Mouse (Mus musculus) midbrain, embryonic 14.5 days (tissue): Measurements from ENCODE around the gene Wnt6. TPM values are rescaled to one million over a fixed set of nuclear protein-coding genes. Genes with fewer than 3 reads are reported as not detected.
"Not testable (repeated sequence)": the region's sequence is repeated elsewhere in the genome, so short reads cannot be mapped to it uniquely, and the experiment has no call there.

Experiments
- ATAC-seq: fragments of 200-750 bp; cut with Nextera tagmentation; 2 replicates; pipeline ENCODE4 v1.8.0; 2017; ENCODE audit warnings: moderate number of reproducible peaks, moderate library complexity; ENCODE audit not compliant: low FRiP score, low TSS enrichment
- DNase-seq: peaks from one replicate; pipeline ENCODE4 v3.0.0-alpha.2; 2015
- H3K27ac ChIP-seq: fragments of 300-500 bp; sonication (generic); replicated peaks from 2 replicates; pipeline ENCODE4 v1.5.1; 2014; ENCODE audit warnings: mild to moderate bottlenecking, low read depth, low read length, moderate library complexity
- H3K27me3 ChIP-seq: fragments of 300-500 bp; sonication (generic); 2 replicates; pipeline ENCODE4 v1.6.1; 2014; ENCODE audit warnings: low read length, control low read depth, mixed read lengths; ENCODE audit not compliant: control insufficient read depth, insufficient read depth
- H3K36me3 ChIP-seq: fragments of 300-500 bp; sonication (generic); 2 replicates; pipeline ENCODE4 v1.6.1; 2014; ENCODE audit warnings: low read length, control low read depth; ENCODE audit not compliant: control insufficient read depth, insufficient read depth
- H3K4me1 ChIP-seq: fragments of 300-500 bp; sonication (generic); 2 replicates; pipeline ENCODE4 v1.6.1; 2014; ENCODE audit warnings: mild to moderate bottlenecking, antibody characterized with exemption, low read length, control low read depth; ENCODE audit not compliant: control insufficient read depth, insufficient read depth
- H3K4me2 ChIP-seq: fragments of 300-500 bp; sonication (generic); 2 replicates; pipeline ENCODE4 v1.6.1; 2014; ENCODE audit warnings: mild to moderate bottlenecking, low read length, moderate library complexity
- H3K4me3 ChIP-seq: fragments of 300-500 bp; sonication (generic); replicated peaks from 2 replicates; pipeline ENCODE4 v1.5.1; 2014; ENCODE audit warnings: low read depth, low read length
- H3K9ac ChIP-seq: fragments of 300-500 bp; sonication (generic); replicated peaks from 2 replicates; pipeline ENCODE4 v1.6.1; 2014; ENCODE audit warnings: mild to moderate bottlenecking, low read length, moderate library complexity
- H3K9me3 ChIP-seq: fragments of 300-500 bp; sonication (generic); 2 replicates; pipeline ENCODE4 v1.6.1; 2016; ENCODE audit warnings: low read length, control low read depth, mixed read lengths; ENCODE audit not compliant: control insufficient read depth
- WGBS: fragments of 180-500 bp; shearing (Covaris S2); extraction: QIAGEN DNeasy Blood & Tissue Kit; methylation state at CpG from one replicate; pipeline ENCODE4 v1.1.7; 2014; 5-methylcytosine and 5-hydroxymethylcytosine counted together
- polyA plus RNA-seq: library from polyadenylated mRNA; unstranded; fragments of >200 nt; fragmentation: Nextera tagmentation; extraction: Ambion mirVana; gene quantifications from 2 replicates; pipeline ENCODE4 v1.2.1, GENCODE M21; 2014

Gene Wnt6
- polyA plus RNA-seq, 1 experiment from 2014 or later: 2.7 TPM

DNA sequence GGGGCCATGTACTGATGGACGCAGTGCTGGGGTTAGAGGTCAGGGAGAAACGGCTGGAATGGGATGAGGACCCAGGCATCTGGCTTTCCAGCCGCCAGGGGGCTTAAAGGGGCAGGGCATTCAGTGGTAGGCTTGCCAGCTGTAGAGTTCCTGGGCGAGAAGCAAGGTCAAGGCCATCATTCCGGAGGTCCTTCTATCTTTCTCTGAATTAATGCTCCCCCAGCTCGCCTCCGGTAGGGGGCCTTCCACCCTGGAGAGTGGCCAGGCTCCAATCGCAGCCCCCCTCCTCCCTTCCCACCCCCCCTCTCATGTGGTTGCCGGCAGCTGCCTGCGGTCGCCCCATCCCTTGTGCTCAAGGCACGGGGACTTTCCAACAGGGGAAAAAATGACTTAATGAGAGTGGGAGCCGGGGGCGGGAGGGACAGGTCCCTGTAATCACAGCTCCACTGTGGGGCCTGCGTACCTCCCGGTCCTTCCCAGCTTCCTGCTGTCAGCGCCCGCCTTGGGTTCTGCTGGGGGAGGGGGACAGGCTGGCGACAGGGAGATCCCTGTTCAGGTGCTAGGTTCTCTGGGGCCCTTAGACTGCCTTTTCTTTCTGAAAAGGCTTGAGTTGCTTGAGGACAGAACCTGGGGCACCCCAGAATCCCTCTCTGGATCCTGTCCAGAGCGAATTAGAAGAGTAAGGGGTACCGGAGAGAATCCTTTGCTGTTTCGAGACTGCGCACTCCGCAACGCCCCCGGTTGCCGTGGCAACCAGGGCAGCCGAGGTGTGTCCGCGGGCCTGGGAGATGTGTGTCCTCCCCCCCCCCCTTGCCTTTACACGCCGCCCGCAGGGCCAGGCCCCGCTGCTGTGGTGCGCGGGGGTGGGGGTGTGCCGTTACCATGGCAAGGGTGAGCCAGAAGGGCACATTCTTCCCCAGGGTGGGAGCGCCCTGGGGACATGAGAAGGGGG lies 34.9 kb downstream of the Wnt6 start:
- peak overlapping the region; percentile 55 for H3K27ac ChIP-seq
- H3K36me3 ChIP-seq: no peaks in the 10 kb centered on the region
- peaks cover 25% of the 10 kb centered on the region for H3K4me1 ChIP-seq
- peaks cover 49% of the 10 kb centered on the region for H3K27me3 ChIP-seq
- ATAC-seq (peak; percentile 49), DNase-seq (peak; percentile 87)
- H3K9me3 ChIP-seq: no peaks in the 10 kb centered on the region
- H3K4me3 ChIP-seq: peak overlapping the region; percentile 29
- peak overlapping the region; percentile 43; the same call in 1 of the 2 replicates for H3K9ac ChIP-seq
- WGBS: under 1% methylated on average over 38 of the region's 38 CpGs
- peak overlapping the region; percentile 68 for H3K4me2 ChIP-seq

DNA sequence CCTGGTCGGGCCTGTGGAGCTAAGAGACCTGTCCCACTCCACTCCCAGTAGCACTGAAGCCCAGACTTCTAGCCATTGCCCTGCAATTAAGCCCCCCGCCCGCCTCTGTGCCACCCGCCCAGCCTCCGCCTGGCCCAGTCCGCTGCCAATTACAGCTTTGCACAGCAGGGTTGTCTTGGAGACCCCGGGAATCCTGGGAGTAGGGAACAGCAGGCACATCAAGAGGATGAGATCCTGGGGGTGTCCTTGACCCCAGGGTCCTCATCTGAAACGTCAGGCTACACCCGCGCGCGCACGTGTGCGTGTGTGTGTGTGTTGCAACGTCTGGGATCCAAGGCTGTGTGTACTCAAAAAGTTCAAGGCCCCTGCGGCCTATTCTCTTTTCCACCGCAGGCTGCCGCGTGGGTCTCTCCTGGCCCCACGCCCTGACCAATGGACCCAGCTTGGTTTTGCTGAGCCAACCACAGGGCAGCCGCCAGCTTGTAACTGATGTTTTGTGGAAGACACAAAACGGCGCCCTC lies 35.9 kb downstream of the Wnt6 start:
- peak overlapping the region; percentile 55 for H3K27ac ChIP-seq
- no peaks in the 10 kb centered on the region for H3K9me3 ChIP-seq
- peak overlapping the region; percentile 29; the same call in 1 of the 2 replicates for H3K4me3 ChIP-seq
- peaks cover 39% of the 10 kb centered on the region for H3K27me3 ChIP-seq
- no peaks in the 10 kb centered on the region for H3K36me3 ChIP-seq
- 2% methylated on average over 23 of the region's 23 CpGs for WGBS
- peak; percentile 29 for ATAC-seq
- peak overlapping the region; percentile 68 for H3K4me2 ChIP-seq
- peak; percentile 59 for DNase-seq
- H3K4me1 ChIP-seq: peaks cover 25% of the 10 kb centered on the region
- H3K9ac ChIP-seq: 0 out of 2 replicates have a peak overlapping the region, but pooled peaks have one; percentile 23

DNA sequence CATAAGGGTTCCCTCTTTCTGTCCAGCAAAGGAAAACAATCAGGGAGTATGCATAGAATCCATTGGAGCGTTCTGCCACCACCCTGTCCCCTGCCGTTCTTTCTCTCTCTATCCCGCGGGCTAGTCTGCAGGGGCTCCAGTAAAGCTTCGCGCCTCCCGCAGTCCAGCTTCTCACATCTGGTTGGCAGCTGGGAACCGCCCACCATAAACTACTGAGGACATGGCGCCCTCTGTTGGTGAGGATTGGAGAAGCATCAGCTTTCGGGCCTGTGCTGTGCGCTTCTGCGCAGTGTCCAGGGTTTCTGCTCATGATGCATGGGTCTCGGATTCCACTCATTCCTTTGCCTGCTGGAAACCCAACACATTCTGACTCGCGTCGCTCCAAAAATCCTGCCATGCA lies 36.4 kb downstream of the Wnt6 start:
- no peaks in the 10 kb centered on the region for H3K36me3 ChIP-seq
- peak overlapping the region; percentile 55 for H3K27ac ChIP-seq
- no peak overlapping the region for H3K9ac ChIP-seq
- peaks cover 22% of the 10 kb centered on the region for H3K4me1 ChIP-seq
- H3K27me3 ChIP-seq: peaks cover 34% of the 10 kb centered on the region
- H3K4me3 ChIP-seq: 0 out of 2 replicates have a peak overlapping the region, but pooled peaks have one; percentile 8
- H3K4me2 ChIP-seq: peak overlapping the region; percentile 68
- WGBS: 1% methylated on average over 16 of the region's 16 CpGs
- DNase-seq (peak; percentile 96), ATAC-seq (peak; percentile 57)
- H3K9me3 ChIP-seq: no peaks in the 10 kb centered on the region

DNA sequence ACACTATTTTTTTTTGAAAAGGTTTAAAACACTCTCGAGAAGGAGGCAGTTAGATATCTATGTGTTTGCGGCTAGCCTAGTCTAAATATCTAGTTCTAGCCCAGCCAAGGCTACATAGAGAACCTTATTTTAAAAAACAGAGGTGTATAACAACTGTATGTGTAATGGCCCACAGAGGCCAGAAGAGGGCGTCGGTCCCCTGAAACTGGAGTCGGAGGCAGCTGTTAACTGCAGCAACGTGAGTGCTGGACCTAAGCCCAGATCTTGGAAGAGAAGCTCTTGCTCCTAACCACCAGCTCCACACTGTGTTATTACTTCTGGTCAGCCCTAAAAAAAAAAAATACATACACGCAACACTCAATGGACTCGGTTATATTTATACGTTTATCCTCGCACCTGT lies 37.3 kb downstream of the Wnt6 start:
- Histone ChIP-seq H3K4me2 (no peak overlapping the region), H3K4me3 (no peak overlapping the region), H3K9me3 (no peaks in the 10 kb centered on the region), H3K27ac (no peak overlapping the region), H3K9ac (no peak overlapping the region), H3K4me1 (peaks cover 22% of the 10 kb centered on the region), H3K36me3 (no peaks in the 10 kb centered on the region), H3K27me3 (peaks cover 29% of the 10 kb centered on the region)
- DNase-seq (no peak), ATAC-seq (no peak)
- 65% methylated on average over 10 of the region's 10 CpGs for WGBS

DNA sequence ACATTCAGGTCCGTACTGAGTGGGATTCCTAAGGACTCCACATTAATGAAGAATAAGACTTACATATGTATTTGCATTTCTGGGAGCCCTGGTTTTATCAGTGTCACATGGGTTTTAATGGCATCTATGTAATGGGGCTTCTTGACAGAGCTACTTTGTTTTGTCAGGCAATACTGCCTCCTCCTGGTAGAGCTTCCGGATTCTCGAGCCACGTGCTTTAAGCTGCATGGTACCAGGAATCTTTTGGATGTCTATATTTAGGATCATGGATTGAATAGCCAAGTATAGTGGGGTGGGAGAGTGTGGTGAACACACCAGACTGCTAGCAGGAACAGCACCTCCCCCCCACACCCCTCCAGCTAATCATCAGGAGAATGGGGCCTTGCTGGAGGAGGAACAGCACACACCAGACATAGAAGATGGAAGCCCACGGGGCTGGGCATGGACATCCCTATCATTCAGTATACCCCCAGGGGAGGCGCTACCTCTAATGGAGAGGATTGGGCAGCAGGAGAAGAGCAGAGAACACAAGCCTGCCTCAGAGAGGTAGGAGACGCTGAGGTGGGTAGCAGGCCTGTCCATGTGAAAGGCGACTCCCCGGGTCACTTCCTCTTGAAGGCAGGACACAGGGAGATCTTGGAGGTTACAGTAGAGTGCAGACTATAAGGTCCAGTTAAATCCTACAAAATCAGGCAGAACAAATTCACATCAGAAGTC lies 43.4 kb downstream of the Wnt6 start:
- no peak overlapping the region for H3K27ac ChIP-seq
- no peak overlapping the region for H3K4me2 ChIP-seq
- H3K4me1 ChIP-seq: peaks cover 13% of the 10 kb centered on the region; the same call in 1 of the 2 replicates
- no peak overlapping the region for H3K9ac ChIP-seq
- H3K36me3 ChIP-seq: no peaks in the 10 kb centered on the region
- H3K27me3 ChIP-seq: no peaks in the 10 kb centered on the region
- WGBS: 76% methylated on average over 9 of the region's 9 CpGs
- DNase-seq (no peak), ATAC-seq (no peak)
- H3K4me3 ChIP-seq: no peak overlapping the region
- no peaks in the 10 kb centered on the region for H3K9me3 ChIP-seq

DNA sequence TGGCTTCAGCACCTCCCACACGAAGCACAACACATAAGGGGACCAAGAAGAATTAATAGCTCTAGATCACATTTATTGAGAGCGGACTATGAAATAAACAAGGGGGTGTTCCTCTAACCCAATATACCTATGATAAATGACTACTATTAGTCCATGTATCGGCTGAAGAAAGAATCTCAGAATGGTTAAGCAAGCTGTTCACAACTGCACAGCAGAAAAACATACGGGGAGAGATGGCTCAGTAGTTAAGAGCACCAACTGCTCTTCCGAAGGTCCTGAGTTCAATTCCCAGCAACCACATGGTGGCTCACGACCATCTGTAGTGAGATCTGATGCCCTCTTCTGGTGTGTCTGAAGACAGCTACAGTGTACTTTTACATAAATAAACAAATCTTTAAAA lies 44.3 kb downstream of the Wnt6 start:
- peaks cover 13% of the 10 kb centered on the region; the same call in 1 of the 2 replicates for H3K4me1 ChIP-seq
- not testable (repeated sequence) for H3K9ac ChIP-seq, ATAC-seq, H3K4me3 ChIP-seq, DNase-seq, H3K9me3 ChIP-seq, H3K36me3 ChIP-seq, H3K4me2 ChIP-seq, H3K27ac ChIP-seq, H3K27me3 ChIP-seq
- WGBS: 91% methylated on average over 6 of the region's 6 CpGs

DNA sequence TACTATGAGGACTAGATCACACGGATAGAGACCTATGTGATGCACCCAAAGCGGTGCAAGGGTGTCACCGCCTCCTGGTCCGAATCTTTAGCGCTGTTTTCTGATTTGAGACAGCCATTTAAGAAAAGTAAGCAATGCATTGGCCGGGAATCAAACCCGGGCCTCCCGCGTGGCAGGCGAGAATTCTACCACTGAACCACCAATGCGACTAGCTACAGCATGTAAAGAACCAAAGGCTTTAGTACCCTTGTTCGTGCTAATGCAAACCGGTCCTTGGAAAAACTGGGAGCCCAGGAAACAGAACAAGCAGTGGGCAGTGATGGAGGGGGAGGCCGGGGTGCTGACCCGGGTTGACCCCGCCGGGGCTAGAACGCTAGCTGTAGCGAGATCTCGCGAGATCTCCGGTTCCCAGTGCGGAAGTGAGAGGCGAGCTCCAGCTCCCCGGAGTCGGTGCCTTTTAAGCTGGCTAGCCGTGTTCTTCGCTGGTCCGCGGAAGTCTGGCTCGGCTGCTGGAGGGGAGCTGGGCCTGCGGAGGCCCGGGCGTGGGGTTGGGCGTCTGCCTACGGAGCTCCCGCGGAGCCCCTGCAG lies 45.0 kb downstream of the Wnt6 start:
- no peaks in the 10 kb centered on the region for H3K36me3 ChIP-seq
- H3K9ac ChIP-seq: peak overlapping the region; percentile 84
- DNase-seq (peak; percentile 95), ATAC-seq (peak; percentile 87)
- H3K27ac ChIP-seq: peak overlapping the region; percentile 94
- H3K4me3 ChIP-seq: peak overlapping the region; percentile 64
- H3K27me3 ChIP-seq: no peaks in the 10 kb centered on the region
- no peaks in the 10 kb centered on the region for H3K9me3 ChIP-seq
- peaks cover 13% of the 10 kb centered on the region; the same call in 1 of the 2 replicates for H3K4me1 ChIP-seq
- 5% methylated on average over 38 of the region's 38 CpGs for WGBS
- H3K4me2 ChIP-seq: peak overlapping the region; percentile 68

DNA sequence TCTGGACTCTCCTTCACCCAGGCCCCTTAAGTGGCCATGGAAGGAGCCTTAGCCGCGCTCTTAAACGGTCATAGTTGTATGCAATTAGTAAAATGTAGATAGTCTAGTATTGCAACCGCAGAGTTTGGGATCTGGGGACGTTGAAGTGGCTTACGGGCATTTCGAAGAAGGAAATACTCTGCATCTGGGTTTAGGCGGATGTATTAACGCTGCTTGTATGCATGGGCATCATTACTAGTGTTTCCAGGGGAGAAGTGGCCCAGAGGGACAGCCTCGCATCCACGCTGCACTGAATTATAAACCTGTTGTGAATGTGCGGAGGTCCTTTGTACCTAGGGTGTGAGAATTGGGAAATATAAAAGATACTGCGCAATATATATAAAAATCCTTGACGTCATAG lies 45.5 kb downstream of the Wnt6 start:
- ATAC-seq: peak; percentile 22
- Histone ChIP-seq H3K27me3 (no peaks in the 10 kb centered on the region), H3K9ac (peak overlapping the region; percentile 84), H3K4me2 (peak overlapping the region; percentile 68), H3K4me1 (peaks cover 13% of the 10 kb centered on the region; the same call in 1 of the 2 replicates), H3K27ac (peak overlapping the region; percentile 94), H3K9me3 (no peaks in the 10 kb centered on the region), H3K36me3 (no peaks in the 10 kb centered on the region), H3K4me3 (peak overlapping the region; percentile 64)
- DNase-seq: no peak
- WGBS: 15% methylated on average over 14 of the region's 14 CpGs
